Mouse (Mus musculus): Measurements from ENCODE around the gene Rngtt. TPM values are rescaled to one million over a fixed set of nuclear protein-coding genes. Genes with fewer than 3 reads are reported as not detected.

The Rngtt gene
- total and polyA plus RNA-seq, 3 experiments, result 15.0 to 18.7 TPM; not detected in 1

DNA sequence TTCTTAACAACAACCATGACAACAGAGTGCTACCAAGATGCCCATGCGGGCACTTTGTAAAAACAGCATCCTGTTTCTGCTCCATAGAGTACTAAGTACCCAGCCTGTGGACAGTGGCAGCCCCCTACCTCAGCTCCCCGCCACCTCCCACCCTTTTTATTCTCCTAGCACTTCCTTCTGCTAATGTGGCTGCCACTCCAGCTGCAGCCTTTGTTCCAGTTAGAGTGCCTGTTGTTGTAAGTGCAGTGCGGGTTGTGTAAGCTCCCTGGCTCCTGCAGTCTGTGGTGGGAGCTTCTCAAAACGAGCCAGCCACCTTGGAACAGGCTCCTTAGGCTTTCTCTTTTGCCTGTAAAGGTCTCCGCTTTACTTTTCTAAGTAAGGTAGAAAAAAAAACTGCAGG lies 239.5 kb downstream of the Rngtt start:
- Histone ChIP-seq H3K27me3 (ENCODE audit: control insufficient read depth in 1 of 2, insufficient read depth in 2 of 2, low read length in 2 of 2) (no peaks in the 10 kb centered on the region), H3K9ac (ENCODE audit: control insufficient read depth, low read depth, low read length, poor library complexity, severe bottlenecking) (no peak overlapping the region), H3K27ac (ENCODE audit: control insufficient read depth, low read depth, low read length) (no peak overlapping the region), H3K4me1 (ENCODE audit: control insufficient read depth in 1 of 2, insufficient read depth in 2 of 2, low read length in 2 of 2) (no peaks in the 10 kb centered on the region; a peak in 1 of 4 replicates), H3K79me2 (ENCODE audit: control insufficient read depth, insufficient read depth, low read length, poor library complexity) (no peaks in the 10 kb centered on the region), H3K9me3 (replicated peaks; ENCODE audit: insufficient read depth, low read length) (no peaks in the 10 kb centered on the region), H3K36me3 (ENCODE audit: control insufficient read depth in 1 of 2, insufficient read depth in 2 of 2, low read length in 2 of 2) (no peaks in the 10 kb centered on the region), H3K4me3 (ENCODE audit: control insufficient read depth in 1 of 2, insufficient read depth in 1 of 2, low read depth in 2 of 2, low read length in 2 of 2) (no peak overlapping the region)
- no peak for DNase-seq (ENCODE audit: low read depth, low spot score)
- TF ChIP-seq NRF1 (IDR thresholded peaks at IDR 0.05; ENCODE audit: insufficient read depth, low read depth, low read length, poor library complexity, severe bottlenecking), result no peak

Other genes starting within 250 kb of the Rngtt start
- 0.12 TPM in 1 of 2 replicates, not detected in the other for gene Gabrr2, start 247.3 kb upstream of the Rngtt start, total RNA-seq (2012; rRNA removed)
- gene Gabrr2, start 247.3 kb upstream of the Rngtt start, polyA plus RNA-seq (2012; ENCODE audit: insufficient read depth in 1 of 2, insufficient read length in 2 of 2, low read depth in 1 of 2, low replicate concordance in 2 of 2, missing spikeins in 1 of 2), result under 1 TPM in 1 of 2 experiments, not detected in 1; 0.11 TPM
- not detected in 2 replicates for gene Gabrr1, start 177.8 kb upstream of the Rngtt start, total RNA-seq (2012; rRNA removed)
- not detected for gene Gabrr1, start 177.8 kb upstream of the Rngtt start, polyA plus RNA-seq (2012; ENCODE audit: insufficient read depth in 1 of 2, insufficient read length in 2 of 2, low read depth in 1 of 2, low replicate concordance in 2 of 2, missing spikeins in 1 of 2)
- gene Pm20d2, start 120.6 kb upstream of the Rngtt start, total RNA-seq (2012; rRNA removed), result not detected in 2 replicates
- not detected for gene Pm20d2, start 120.6 kb upstream of the Rngtt start, polyA plus RNA-seq (2012; ENCODE audit: insufficient read depth in 1 of 2, insufficient read length in 2 of 2, low read depth in 1 of 2, low replicate concordance in 2 of 2, missing spikeins in 1 of 2)
- not detected in 2 replicates for gene Srsf12, start 101.3 kb upstream of the Rngtt start, total RNA-seq (2012; rRNA removed)
- gene Srsf12, start 101.3 kb upstream of the Rngtt start, polyA plus RNA-seq (2012; ENCODE audit: insufficient read depth in 1 of 2, insufficient read length in 2 of 2, low read depth in 1 of 2, low replicate concordance in 2 of 2, missing spikeins in 1 of 2), result not detected
- gene Pnrc1, start 20.1 kb upstream of the Rngtt start, total RNA-seq (2012; rRNA removed), result 7.6 and 11.8 TPM in 2 replicates
- 10 to 100 TPM in 1 of 2 experiments, not detected in 1; 14.4 TPM for gene Pnrc1, start 20.1 kb upstream of the Rngtt start, polyA plus RNA-seq (2012; ENCODE audit: insufficient read depth in 1 of 2, insufficient read length in 2 of 2, low read depth in 1 of 2, low replicate concordance in 2 of 2, missing spikeins in 1 of 2)